Mouse (Mus musculus): ENCODE results near the gene Zbtb3. TPM values are rescaled to one million over a fixed set of nuclear protein-coding genes. Genes with fewer than 3 reads are reported as not detected.
"Not testable (repeated sequence)": the region's sequence is repeated elsewhere in the genome, so short reads cannot be mapped to it uniquely, and the experiment has no call there.

Zbtb3 gene
- total RNA-seq, 4 experiments from 2014 or later: 4.9 to 7.3 (median 5.8) TPM

- no peak for DNase-seq (ENCODE audit: low spot score in 2 of 2)
These were observed 937 bp downstream of the Zbtb3 start for GRCm38 (mm10) chr19:8803204-8803780.

- no peak for DNase-seq (ENCODE audit: low spot score in 2 of 2)
These were observed 1.7 kb downstream of the Zbtb3 start for GRCm38 (mm10) chr19:8803879-8804660.

GRCm38 (mm10) chr19:8806810-8807209, 4.5 kb downstream of the Zbtb3 start:
- no peak for DNase-seq (ENCODE audit: low spot score in 2 of 2)

- DNase-seq (ENCODE audit: low spot score in 2 of 2): no peak
These were observed 13.5 kb downstream of the Zbtb3 start for GRCm38 (mm10) chr19:8815812-8816211.

- no peak for DNase-seq (ENCODE audit: low spot score in 2 of 2)
These were observed 14.6 kb downstream of the Zbtb3 start for GRCm38 (mm10) chr19:8817001-8817400.

- no peak for DNase-seq (ENCODE audit: low spot score in 2 of 2)
These were observed 16.0 kb downstream of the Zbtb3 start for GRCm38 (mm10) chr19:8818301-8818798.

- DNase-seq (ENCODE audit: low spot score in 2 of 2): peak; percentile 94 to 99
These were observed 16.6 kb downstream of the Zbtb3 start, which contains the start of gene Ttc9c for GRCm38 (mm10) chr19:8818801-8819595. TSS of gene Ttc9c (minus strand) at chr19:8819333.

- DNase-seq (ENCODE audit: low spot score in 2 of 2): peak; percentile 96 to 99
These were observed 17.5 kb downstream of the Zbtb3 start, which contains the start of gene Hnrnpul2 for GRCm38 (mm10) chr19:8819596-8820423. TSS of gene Hnrnpul2 (plus strand) at chr19:8820010.

- DNase-seq (ENCODE audit: low spot score in 2 of 2): peak in 1 of 2 experiments; percentile 52
These were observed 18.1 kb downstream of the Zbtb3 start for GRCm38 (mm10) chr19:8820424-8820956.

GRCm38 (mm10) chr19:8821146-8821545, 18.8 kb downstream of the Zbtb3 start:
- no peak for DNase-seq (ENCODE audit: low spot score in 2 of 2)

GRCm38 (mm10) chr19:8822696-8823095, 20.3 kb downstream of the Zbtb3 start:
- DNase-seq (ENCODE audit: low spot score in 2 of 2): no peak

GRCm38 (mm10) chr19:8829660-8830059, 27.3 kb downstream of the Zbtb3 start, which contains the start of gene AC129217.1:
TSS of gene AC129217.1 (plus strand) at chr19:8829773.
- no peak for DNase-seq (ENCODE audit: low spot score in 2 of 2)

- no peak for DNase-seq (ENCODE audit: low spot score in 2 of 2)
These were observed 28.3 kb downstream of the Zbtb3 start for GRCm38 (mm10) chr19:8830664-8831063.

GRCm38 (mm10) chr19:8831262-8831661, 28.9 kb downstream of the Zbtb3 start:
- DNase-seq (ENCODE audit: low spot score in 2 of 2): no peak

GRCm38 (mm10) chr19:8832971-8833370, 30.6 kb downstream of the Zbtb3 start:
- DNase-seq (ENCODE audit: low spot score in 2 of 2): no peak

- not testable (repeated sequence) for DNase-seq (ENCODE audit: low spot score in 2 of 2)
These were observed 34.0 kb downstream of the Zbtb3 start for GRCm38 (mm10) chr19:8836327-8836726.

GRCm38 (mm10) chr19:8837251-8837791, 35.0 kb downstream of the Zbtb3 start, which contains the start of gene Bscl2:
TSS of gene Bscl2 (plus strand) at chr19:8837467.
- peak; percentile 77 to 88 for DNase-seq (ENCODE audit: low spot score in 2 of 2)

GRCm38 (mm10) chr19:8838041-8838730, 35.8 kb downstream of the Zbtb3 start:
- DNase-seq (ENCODE audit: low spot score in 2 of 2): peak in 1 of 2 experiments; percentile 52

Data from left cerebral cortex, adult 8-10 months (tissue).